Mouse (Mus musculus) ES-Bruce4 (cell line): ENCODE results near the gene Uchl1. TPM values are rescaled to one million over a fixed set of nuclear protein-coding genes. Genes with fewer than 3 reads are reported as not detected.

ENCODE experiments used
- H3K27ac ChIP-seq: 2 replicates; pipeline ENCODE4 v1.5.1; 2012; ENCODE audit warnings: low read length, inconsistent platforms; ENCODE audit not compliant: insufficient read depth
- H3K27me3 ChIP-seq: 2 replicates; pipeline ENCODE4 v1.6.1; 2012; ENCODE audit warnings: mild to moderate bottlenecking, low read length, inconsistent platforms; ENCODE audit not compliant: control insufficient read depth, poor library complexity, insufficient read depth, severe bottlenecking
- H3K36me3 ChIP-seq: 2 replicates; pipeline ENCODE4 v1.6.1; 2012; ENCODE audit warnings: inconsistent platforms, mild to moderate bottlenecking, low read length, moderate library complexity; ENCODE audit not compliant: control insufficient read depth, poor library complexity, insufficient read depth, severe bottlenecking
- H3K4me1 ChIP-seq: one replicate; pipeline ENCODE4 v1.8.1; 2011; ENCODE audit warnings: low read length; ENCODE audit not compliant: control insufficient read depth, insufficient read depth
- H3K4me3 ChIP-seq: 2 replicates; pipeline ENCODE4 v1.5.1; 2011; ENCODE audit warnings: low read depth, mild to moderate bottlenecking, low read length
- H3K9ac ChIP-seq: 2 replicates; pipeline ENCODE4 v1.6.1; 2012; ENCODE audit warnings: low read depth, mild to moderate bottlenecking, inconsistent platforms; ENCODE audit not compliant: poor library complexity, severe bottlenecking
- H3K9me3 ChIP-seq: replicated peaks from 2 replicates; pipeline ENCODE4 v1.6.1; 2012; ENCODE audit warnings: mild to moderate bottlenecking, low read length, inconsistent platforms; ENCODE audit not compliant: control insufficient read depth, poor library complexity, insufficient read depth, severe bottlenecking
- CTCF ChIP-seq: IDR thresholded peaks from one replicate; pipeline ENCODE4 v1.8.1; 2011; ENCODE audit warnings: low read depth, low read length
- EP300 ChIP-seq: IDR thresholded peaks from 2 replicates; pipeline ENCODE4 v1.6.1; 2011; ENCODE audit warnings: low read depth, low read length; ENCODE audit not compliant: insufficient read depth
- POLR2A ChIP-seq: IDR thresholded peaks from one replicate; pipeline ENCODE4 v1.8.1; 2011; ENCODE audit warnings: low read length; ENCODE audit not compliant: insufficient read depth
- polyA plus RNA-seq: library from polyadenylated mRNA; stranded (reverse); fragments of >200 nt; gene quantifications from 2 replicates; pipeline ENCODE4 v1.2.4, GENCODE M21; 2011; ENCODE audit warnings: low read depth; ENCODE audit not compliant: missing spikeins, insufficient read depth, insufficient read length

Uchl1 gene
- polyA plus RNA-seq, 1 experiment: 54.8 TPM

DNA sequence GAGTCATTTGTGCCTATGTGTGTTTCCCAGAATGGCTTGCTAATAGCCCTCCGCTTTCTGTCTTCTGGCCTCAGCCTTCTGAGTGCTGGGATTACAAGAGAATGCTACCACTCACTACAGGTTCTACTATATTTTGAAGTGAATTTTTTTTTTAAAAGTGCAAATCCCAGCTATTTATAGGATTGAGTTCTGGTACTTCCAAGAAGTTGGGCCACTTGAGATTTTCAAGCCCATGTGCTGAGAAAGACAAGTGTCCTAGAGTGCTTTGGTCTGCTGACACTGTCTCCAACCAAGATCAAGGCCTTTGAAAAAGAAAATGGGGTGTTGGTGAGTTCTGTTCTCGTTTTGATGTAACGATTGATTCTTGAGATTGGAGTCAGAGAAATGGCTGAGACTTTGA, 47.7 kb downstream of the Uchl1 start:
- Histone ChIP-seq H3K4me3 (no peak overlapping the region), H3K9ac (no peak overlapping the region), H3K9me3 (no peaks in the 10 kb centered on the region), H3K27me3 (no peaks in the 10 kb centered on the region), H3K4me1 (no peaks in the 10 kb centered on the region), H3K27ac (no peak overlapping the region), H3K36me3 (no peaks in the 10 kb centered on the region)
- TF ChIP-seq POLR2A: no peak
- TF ChIP-seq EP300: no peak
- TF ChIP-seq CTCF: no peak

DNA sequence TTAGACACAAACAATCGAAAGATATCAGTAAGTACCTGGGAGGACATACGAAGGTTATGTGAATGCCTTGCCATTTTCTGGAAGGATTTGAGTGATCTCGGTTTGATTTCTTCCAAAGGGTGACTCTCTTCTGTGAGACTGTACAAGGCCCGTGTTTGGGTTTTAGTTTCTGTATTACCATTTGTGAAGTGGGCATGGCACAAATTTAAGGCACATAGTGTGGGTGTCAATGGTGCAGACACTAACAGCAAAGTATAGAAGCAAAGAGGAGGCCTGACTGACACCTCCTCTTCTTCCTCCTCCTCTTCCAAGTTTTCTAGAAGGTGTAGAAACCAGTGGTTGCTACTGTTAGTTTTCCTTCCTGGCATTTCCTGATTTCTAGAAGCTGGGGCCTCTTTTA, 53.4 kb downstream of the Uchl1 start:
- no peak for TF ChIP-seq CTCF
- TF ChIP-seq EP300: no peak
- no peak for TF ChIP-seq POLR2A
- no peaks in the 10 kb centered on the region for H3K4me1 ChIP-seq
- H3K27me3 ChIP-seq: no peaks in the 10 kb centered on the region
- H3K9me3 ChIP-seq: no peaks in the 10 kb centered on the region
- H3K27ac ChIP-seq: no peak overlapping the region
- H3K36me3 ChIP-seq: no peaks in the 10 kb centered on the region
- H3K4me3 ChIP-seq: no peak overlapping the region
- no peak overlapping the region for H3K9ac ChIP-seq

DNA sequence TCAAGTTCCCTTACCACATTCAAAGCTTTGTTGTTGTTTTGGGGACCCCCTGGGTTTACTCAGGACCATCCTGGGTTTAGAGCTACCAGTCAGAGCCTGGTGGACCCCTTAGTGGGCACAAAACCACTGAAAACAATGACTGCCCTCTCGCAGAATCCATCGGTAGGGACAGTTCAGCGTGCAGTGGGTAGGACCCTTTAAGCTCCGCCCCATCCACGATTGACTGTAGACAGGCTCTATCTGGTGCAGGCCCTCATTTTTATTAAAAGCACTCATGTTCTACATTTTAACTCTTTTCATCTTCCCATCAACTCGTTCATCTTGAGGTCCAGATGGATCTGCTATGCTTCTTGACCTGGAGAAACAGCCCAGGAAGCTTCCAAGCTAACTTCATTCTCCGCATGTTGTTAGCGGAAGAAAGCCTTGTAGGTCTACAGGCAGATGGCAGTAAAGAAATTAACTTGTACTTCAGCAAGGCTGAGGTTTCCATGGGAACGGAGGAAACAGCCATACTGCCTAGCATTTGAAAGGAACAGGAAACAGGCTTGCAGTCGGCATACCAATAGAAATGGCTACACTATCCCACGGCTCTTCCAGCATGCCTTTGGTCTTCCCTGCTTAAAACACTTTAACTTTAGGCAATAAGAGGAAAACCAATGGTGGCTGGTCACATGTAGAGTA, 54.9 kb downstream of the Uchl1 start:
- no peaks in the 10 kb centered on the region for H3K4me1 ChIP-seq
- TF ChIP-seq POLR2A (no peak), EP300 (no peak), CTCF (no peak)
- no peaks in the 10 kb centered on the region for H3K36me3 ChIP-seq
- H3K9me3 ChIP-seq: no peaks in the 10 kb centered on the region
- no peak overlapping the region for H3K4me3 ChIP-seq
- no peaks in the 10 kb centered on the region for H3K27me3 ChIP-seq
- H3K9ac ChIP-seq: no peak overlapping the region
- H3K27ac ChIP-seq: no peak overlapping the region

DNA sequence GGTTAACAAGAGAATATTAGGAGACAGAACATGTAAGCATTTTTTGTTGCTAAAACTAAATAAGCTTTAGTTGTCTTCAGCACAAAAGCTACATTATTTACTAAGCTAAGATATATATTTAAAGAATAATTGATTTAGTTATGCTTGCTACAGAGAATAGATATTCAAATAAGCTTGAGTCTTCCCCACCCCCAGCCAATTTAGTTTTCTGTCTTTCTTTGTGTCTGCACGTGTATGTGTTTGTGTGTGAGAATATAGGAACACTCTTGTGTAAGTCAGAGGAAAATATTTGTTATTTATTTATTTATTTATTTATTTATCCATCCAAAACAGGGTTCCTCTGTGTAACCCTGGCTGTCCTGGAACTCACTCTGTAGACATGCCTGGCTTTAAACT, 55.4 kb downstream of the Uchl1 start:
- Histone ChIP-seq H3K4me1 (no peaks in the 10 kb centered on the region), H3K27ac (no peak overlapping the region)

DNA sequence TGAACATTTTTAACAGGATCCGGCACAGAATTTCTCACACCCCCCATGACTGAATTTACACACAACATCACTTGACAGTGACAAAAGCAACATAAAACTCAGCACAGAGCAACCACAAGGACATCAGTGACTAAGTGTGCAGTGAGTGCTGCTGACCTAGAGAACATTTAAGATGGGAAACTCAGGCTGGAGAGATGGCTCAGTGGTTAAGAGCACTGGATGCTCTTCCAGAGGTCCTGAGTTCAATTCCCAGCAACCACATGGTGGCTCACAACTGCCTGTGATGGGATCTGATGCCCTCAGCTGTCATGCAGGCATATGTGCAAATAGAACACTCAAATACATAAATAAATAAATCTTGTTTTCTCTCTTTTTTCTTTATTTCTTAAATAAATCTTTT, 57.7 kb downstream of the Uchl1 start:
- Histone ChIP-seq H3K4me1 (no peaks in the 10 kb centered on the region), H3K27me3 (no peaks in the 10 kb centered on the region), H3K9ac (no peak overlapping the region), H3K36me3 (no peaks in the 10 kb centered on the region), H3K27ac (no peak overlapping the region), H3K4me3 (no peak overlapping the region), H3K9me3 (no peaks in the 10 kb centered on the region)
- TF ChIP-seq CTCF (no peak), POLR2A (no peak), EP300 (no peak)

More for the DNA sequence above, 55.4 kb downstream of the Uchl1 start:
- H3K27me3 ChIP-seq: no peaks in the 10 kb centered on the region
- no peak overlapping the region for H3K9ac ChIP-seq
- H3K4me3 ChIP-seq: no peak overlapping the region
- TF ChIP-seq POLR2A (no peak), EP300 (no peak), CTCF (no peak)
- no peaks in the 10 kb centered on the region for H3K9me3 ChIP-seq
- no peaks in the 10 kb centered on the region for H3K36me3 ChIP-seq

Other genes starting within 250 kb of the Uchl1 start
- 37.8 and 39.0 TPM in 2 replicates for gene Apbb2, start 57.3 kb upstream of the Uchl1 start, polyA plus RNA-seq
- gene Limch1, start 69.7 kb downstream of the Uchl1 start, polyA plus RNA-seq: 9.8 and 15.7 TPM in 2 replicates